Mouse (Mus musculus) 3134 (cell line): Measurements from ENCODE around the gene Nostrin.

Source experiments
- DNase-seq: peaks from one replicate; pipeline ENCODE4 v3.0.0-alpha.2; 2011; ENCODE audit warnings: low spot score; ENCODE audit not compliant: insufficient read length; ENCODE audit errors: extremely low read depth

Nostrin gene

GRCm38 (mm10) chr2:69135661-69136576, at the start of gene Nostrin:
Nostrin (plus strand) TSS chr2:69135800.
- no peak for DNase-seq

GRCm38 (mm10) chr2:69086505-69087260, 48.9 kb upstream of the Nostrin start:
- no peak for DNase-seq

GRCm38 (mm10) chr2:69095836-69096235, 39.8 kb upstream of the Nostrin start:
- no peak for DNase-seq

GRCm38 (mm10) chr2:69096821-69097220, 38.8 kb upstream of the Nostrin start:
- DNase-seq = no peak

GRCm38 (mm10) chr2:69097526-69097925, 38.1 kb upstream of the Nostrin start:
- DNase-seq = no peak

- DNase-seq = no peak
Observed at GRCm38 (mm10) chr2:69098701-69099100, 36.9 kb upstream of the Nostrin start.

- DNase-seq = no peak
Observed at GRCm38 (mm10) chr2:69099147-69099546, 36.5 kb upstream of the Nostrin start.

GRCm38 (mm10) chr2:69100706-69101105, 34.9 kb upstream of the Nostrin start:
- no peak for DNase-seq

- DNase-seq = no peak
Observed at GRCm38 (mm10) chr2:69103526-69103925, 32.1 kb upstream of the Nostrin start.

- no peak for DNase-seq
Observed at GRCm38 (mm10) chr2:69104511-69105145, 31.0 kb upstream of the Nostrin start.

GRCm38 (mm10) chr2:69109246-69109645, 26.4 kb upstream of the Nostrin start:
- no peak for DNase-seq

GRCm38 (mm10) chr2:69109710-69110109, 25.9 kb upstream of the Nostrin start:
- DNase-seq = no peak

GRCm38 (mm10) chr2:69112609-69113008, 23.0 kb upstream of the Nostrin start:
- no peak for DNase-seq

GRCm38 (mm10) chr2:69113829-69114547, 21.6 kb upstream of the Nostrin start:
- DNase-seq = no peak

- no peak for DNase-seq
Observed at GRCm38 (mm10) chr2:69115921-69116320, 19.7 kb upstream of the Nostrin start.

- DNase-seq = no peak
Observed at GRCm38 (mm10) chr2:69116767-69117166, 18.8 kb upstream of the Nostrin start.

- DNase-seq = no peak
Observed at GRCm38 (mm10) chr2:69118994-69119393, 16.6 kb upstream of the Nostrin start.

- DNase-seq = no peak
Observed at GRCm38 (mm10) chr2:69119718-69120117, 15.9 kb upstream of the Nostrin start.

GRCm38 (mm10) chr2:69121681-69122080, 13.9 kb upstream of the Nostrin start:
- no peak for DNase-seq

- DNase-seq = no peak
Observed at GRCm38 (mm10) chr2:69125425-69125824, 10.2 kb upstream of the Nostrin start.

- peak; percentile 15 for DNase-seq
Observed at GRCm38 (mm10) chr2:69128321-69128720, 7.3 kb upstream of the Nostrin start.
